Mouse (Mus musculus): ENCODE data around the gene Inhbc. TPM values are rescaled to one million over a fixed set of nuclear protein-coding genes. Genes with fewer than 3 reads are reported as not detected.
"Not testable (repeated sequence)": the region's sequence is repeated elsewhere in the genome, so short reads cannot be mapped to it uniquely, and the experiment has no call there.

Inhbc gene
- polyA plus RNA-seq, 1 experiment from 2014 or later = not detected

- Histone ChIP-seq H3K27me3 (ENCODE audit: control insufficient read depth, insufficient read depth, low read length) (peaks cover 34% of the 10 kb centered on the region), H3K4me1 (ENCODE audit: control insufficient read depth, insufficient read depth, low read length) (peaks cover 11% of the 10 kb centered on the region), H3K4me2 (ENCODE audit: low read depth, low read length) (no peak overlapping the region), H3K9me3 (replicated peaks; ENCODE audit: control insufficient read depth, low read length) (peaks cover 3% of the 10 kb centered on the region; the same call in 1 of the 2 replicates), H3K9ac (ENCODE audit: low read length) (no peak overlapping the region), H3K36me3 (ENCODE audit: control insufficient read depth, insufficient read depth) (no peaks in the 10 kb centered on the region), H3K27ac (ENCODE audit: low read length) (no peak overlapping the region), H3K4me3 (ENCODE audit: low read length) (no peak overlapping the region)
- 12% methylated on average over 7 of the region's 7 CpGs for WGBS
- ATAC-seq (replicated peaks; ENCODE audit: extremely low read depth, insufficient read depth, low FRiP score) = 0 out of 2 replicates have a peak, but pooled peaks have one; percentile 8
These were observed 45.7 kb downstream of the Inhbc start for GRCm38 (mm10) chr10:127324495-127324894.

GRCm38 (mm10) chr10:127323131-127323855, 46.9 kb downstream of the Inhbc start:
- Histone ChIP-seq H3K27me3 (ENCODE audit: control insufficient read depth, insufficient read depth, low read length) (peaks cover 30% of the 10 kb centered on the region), H3K36me3 (ENCODE audit: control insufficient read depth, insufficient read depth) (no peaks in the 10 kb centered on the region), H3K4me3 (ENCODE audit: low read length) (peak overlapping the region; percentile 19), H3K9ac (ENCODE audit: low read length) (0 out of 2 replicates have a peak overlapping the region, but pooled peaks have one; percentile 17), H3K27ac (ENCODE audit: low read length) (no peak overlapping the region), H3K4me1 (ENCODE audit: control insufficient read depth, insufficient read depth, low read length) (peaks cover 11% of the 10 kb centered on the region), H3K4me2 (ENCODE audit: low read depth, low read length) (peak overlapping the region; percentile 19), H3K9me3 (replicated peaks; ENCODE audit: control insufficient read depth, low read length) (peaks cover 3% of the 10 kb centered on the region; the same call in 1 of the 2 replicates)
- ATAC-seq (replicated peaks; ENCODE audit: extremely low read depth, insufficient read depth, low FRiP score) = no peak
- 65% methylated on average over 17 of the region's 17 CpGs for WGBS

GRCm38 (mm10) chr10:127322669-127323068, 47.6 kb downstream of the Inhbc start:
- H3K27ac ChIP-seq (ENCODE audit: low read length) = no peak overlapping the region
- 63% methylated on average over 4 of the region's 4 CpGs for WGBS
- H3K9ac ChIP-seq (ENCODE audit: low read length) = no peak overlapping the region
- H3K36me3 ChIP-seq (ENCODE audit: control insufficient read depth, insufficient read depth) = no peaks in the 10 kb centered on the region
- H3K4me1 ChIP-seq (ENCODE audit: control insufficient read depth, insufficient read depth, low read length) = peaks cover 11% of the 10 kb centered on the region
- no peak for ATAC-seq (replicated peaks; ENCODE audit: extremely low read depth, insufficient read depth, low FRiP score)
- H3K4me2 ChIP-seq (ENCODE audit: low read depth, low read length) = no peak overlapping the region
- H3K9me3 ChIP-seq (replicated peaks; ENCODE audit: control insufficient read depth, low read length) = peaks cover 3% of the 10 kb centered on the region; the same call in 1 of the 2 replicates
- no peak overlapping the region for H3K4me3 ChIP-seq (ENCODE audit: low read length)
- H3K27me3 ChIP-seq (ENCODE audit: control insufficient read depth, insufficient read depth, low read length) = peaks cover 28% of the 10 kb centered on the region

- H3K27me3 ChIP-seq (ENCODE audit: control insufficient read depth, insufficient read depth, low read length) = peaks cover 23% of the 10 kb centered on the region
- 54% methylated on average over 13 of the region's 13 CpGs for WGBS
- peaks cover 2% of the 10 kb centered on the region; the same call in 1 of the 2 replicates for H3K9me3 ChIP-seq (replicated peaks; ENCODE audit: control insufficient read depth, low read length)
- ATAC-seq (replicated peaks; ENCODE audit: extremely low read depth, insufficient read depth, low FRiP score) = no peak
- H3K4me3 ChIP-seq (ENCODE audit: low read length) = no peak overlapping the region
- H3K36me3 ChIP-seq (ENCODE audit: control insufficient read depth, insufficient read depth) = no peaks in the 10 kb centered on the region
- H3K4me2 ChIP-seq (ENCODE audit: low read depth, low read length) = no peak overlapping the region
- H3K4me1 ChIP-seq (ENCODE audit: control insufficient read depth, insufficient read depth, low read length) = peaks cover 11% of the 10 kb centered on the region
- H3K9ac ChIP-seq (ENCODE audit: low read length) = no peak overlapping the region
- H3K27ac ChIP-seq (ENCODE audit: low read length) = no peak overlapping the region
These were observed 48.1 kb downstream of the Inhbc start for GRCm38 (mm10) chr10:127322178-127322577.

- Histone ChIP-seq H3K9me3 (replicated peaks; ENCODE audit: control insufficient read depth, low read length) (no peaks in the 10 kb centered on the region), H3K36me3 (ENCODE audit: control insufficient read depth, insufficient read depth) (no peaks in the 10 kb centered on the region), H3K27me3 (ENCODE audit: control insufficient read depth, insufficient read depth, low read length) (peaks cover 18% of the 10 kb centered on the region), H3K4me3 (ENCODE audit: low read length) (no peak within 1 kb of the TSS), H3K27ac (ENCODE audit: low read length) (no peak within 1 kb of the TSS), H3K9ac (ENCODE audit: low read length) (no peak within 1 kb of the TSS), H3K4me2 (ENCODE audit: low read depth, low read length) (no peak within 1 kb of the TSS), H3K4me1 (ENCODE audit: control insufficient read depth, insufficient read depth, low read length) (peaks cover 8% of the 10 kb centered on the region)
- WGBS = 70% methylated on average over 3 of the region's 3 CpGs
- ATAC-seq (replicated peaks; ENCODE audit: extremely low read depth, insufficient read depth, low FRiP score) = no peak
These were observed 48.6 kb downstream of the Inhbc start, which contains the start of gene Arhgap9 for GRCm38 (mm10) chr10:127321621-127322020. Gene Arhgap9 (plus strand): TSS chr10:127321964.

- 67% methylated on average over 7 of the region's 7 CpGs for WGBS
- no peak overlapping the region for H3K9ac ChIP-seq (ENCODE audit: low read length)
- no peaks in the 10 kb centered on the region for H3K4me1 ChIP-seq (ENCODE audit: control insufficient read depth, insufficient read depth, low read length)
These were observed 50.3 kb downstream of the Inhbc start for GRCm38 (mm10) chr10:127319969-127320368.

GRCm38 (mm10) chr10:127318009-127318408, 52.2 kb downstream of the Inhbc start:
- ATAC-seq (replicated peaks; ENCODE audit: extremely low read depth, insufficient read depth, low FRiP score) = no peak
- Histone ChIP-seq H3K4me1 (ENCODE audit: control insufficient read depth, insufficient read depth, low read length) (no peaks in the 10 kb centered on the region), H3K4me2 (ENCODE audit: low read depth, low read length) (no peak overlapping the region), H3K9me3 (replicated peaks; ENCODE audit: control insufficient read depth, low read length) (no peaks in the 10 kb centered on the region), H3K9ac (ENCODE audit: low read length) (no peak overlapping the region), H3K36me3 (ENCODE audit: control insufficient read depth, insufficient read depth) (no peaks in the 10 kb centered on the region), H3K27ac (ENCODE audit: low read length) (no peak overlapping the region), H3K27me3 (ENCODE audit: control insufficient read depth, insufficient read depth, low read length) (no peaks in the 10 kb centered on the region), H3K4me3 (ENCODE audit: low read length) (no peak overlapping the region)
- WGBS = 34% methylated on average over 4 of the region's 4 CpGs

More at GRCm38 (mm10) chr10:127319969-127320368, 50.3 kb downstream of the Inhbc start:
- Histone ChIP-seq H3K4me3 (ENCODE audit: low read length) (no peak overlapping the region), H3K9me3 (replicated peaks; ENCODE audit: control insufficient read depth, low read length) (no peaks in the 10 kb centered on the region), H3K27me3 (ENCODE audit: control insufficient read depth, insufficient read depth, low read length) (peaks cover 7% of the 10 kb centered on the region; the same call in 1 of the 2 replicates), H3K4me2 (ENCODE audit: low read depth, low read length) (no peak overlapping the region), H3K27ac (ENCODE audit: low read length) (no peak overlapping the region), H3K36me3 (ENCODE audit: control insufficient read depth, insufficient read depth) (no peaks in the 10 kb centered on the region)
- no peak for ATAC-seq (replicated peaks; ENCODE audit: extremely low read depth, insufficient read depth, low FRiP score)

- no peak for ATAC-seq (replicated peaks; ENCODE audit: extremely low read depth, insufficient read depth, low FRiP score)
- no peaks in the 10 kb centered on the region for H3K9me3 ChIP-seq (replicated peaks; ENCODE audit: control insufficient read depth, low read length)
- H3K27me3 ChIP-seq (ENCODE audit: control insufficient read depth, insufficient read depth, low read length) = no peaks in the 10 kb centered on the region
- H3K36me3 ChIP-seq (ENCODE audit: control insufficient read depth, insufficient read depth) = no peaks in the 10 kb centered on the region
- WGBS = 75% methylated on average over 2 of the region's 2 CpGs
- H3K4me3 ChIP-seq (ENCODE audit: low read length) = no peak overlapping the region
- peaks cover 3% of the 10 kb centered on the region; the same call in 1 of the 2 replicates for H3K4me1 ChIP-seq (ENCODE audit: control insufficient read depth, insufficient read depth, low read length)
- no peak overlapping the region for H3K27ac ChIP-seq (ENCODE audit: low read length)
- H3K4me2 ChIP-seq (ENCODE audit: low read depth, low read length) = no peak overlapping the region
- no peak overlapping the region for H3K9ac ChIP-seq (ENCODE audit: low read length)
These were observed 53.0 kb downstream of the Inhbc start for GRCm38 (mm10) chr10:127317277-127317676.

- not testable (repeated sequence) for H3K27ac ChIP-seq (ENCODE audit: low read length); ATAC-seq (replicated peaks; ENCODE audit: extremely low read depth, insufficient read depth, low FRiP score); H3K4me2 ChIP-seq (ENCODE audit: low read depth, low read length); H3K9me3 ChIP-seq (replicated peaks; ENCODE audit: control insufficient read depth, low read length); H3K9ac ChIP-seq (ENCODE audit: low read length); H3K36me3 ChIP-seq (ENCODE audit: control insufficient read depth, insufficient read depth); H3K27me3 ChIP-seq (ENCODE audit: control insufficient read depth, insufficient read depth, low read length); H3K4me3 ChIP-seq (ENCODE audit: low read length)
- H3K4me1 ChIP-seq (ENCODE audit: control insufficient read depth, insufficient read depth, low read length) = peaks cover 11% of the 10 kb centered on the region
- WGBS = 73% methylated on average over 1 of the region's 1 CpGs
These were observed 55.3 kb downstream of the Inhbc start for GRCm38 (mm10) chr10:127314950-127315349.
